In genomic region chr2:110269281-110269680, GRCm38 (mm10) we compare ENCODE assay signal across 13 mouse cellular contexts. TPM values are rescaled to one million over a fixed set of nuclear protein-coding genes. Genes with fewer than 3 reads are reported as not detected.
DNase-seq lines count a peak whose midpoint lies in the region; ATAC-seq and TF ChIP-seq lines count a peak whose summit lies in the region.
"Had no signal": no experiment of that assay in that cellular context is flagged by ENCODE, and none has a peak within 500 bp of the region (broad histone marks: within the 10 kb centered on the region; RNA-seq: fewer than 3 reads in every experiment).

No protein-coding gene starts in this region.

- DNase-seq in kidney, adult 18-20 months, result no peak
- DNase-seq in brain, embryonic 14.5 days (ENCODE audit: low read depth), result peak; percentile 3
- peak; percentile 51 for DNase-seq in gastrocnemius, postnatal 36 days
- peak; percentile 63 for DNase-seq in lung, postnatal 0 days (ENCODE audit: low spot score)
- no peak for DNase-seq in hindbrain, postnatal 0 days (ENCODE audit: low spot score)
- no peak for DNase-seq in spleen, postnatal 4 days (ENCODE audit: low spot score in 2 of 2)
- DNase-seq: adrenal gland, postnatal 36 days; cerebellum, adult 2 months had no signal

- no peak overlapping the region for H3K4me2 ChIP-seq in kidney, embryonic 16.5 days (replicated peaks; ENCODE audit: low read depth, low read length)
- no peak overlapping the region for H3K4me2 ChIP-seq in lung, postnatal 0 days (replicated peaks; ENCODE audit: low read depth, low read length)
- H3K4me2 ChIP-seq in hindbrain, postnatal 0 days (ENCODE audit: low read depth, low read length), result no peak overlapping the region
- H3K4me2 ChIP-seq: forebrain, embryonic 13.5 days; heart, embryonic 13.5 days had no signal

- no peak overlapping the region for H3K9ac ChIP-seq in kidney, embryonic 16.5 days (replicated peaks; ENCODE audit: low read length)
- H3K9ac ChIP-seq in lung, postnatal 0 days (replicated peaks; ENCODE audit: low read depth), result no peak overlapping the region
- no peak overlapping the region for H3K9ac ChIP-seq in hindbrain, postnatal 0 days (replicated peaks; ENCODE audit: low read length)
- H3K9ac ChIP-seq: forebrain, embryonic 13.5 days; heart, embryonic 13.5 days had no signal

- WGBS in kidney, embryonic 16.5 days, result 43% methylated on average over 3 of the region's 3 CpGs
- 39% methylated on average over 3 of the region's 3 CpGs for WGBS in lung, postnatal 0 days
- 70% methylated on average over 3 of the region's 3 CpGs for WGBS in hindbrain, postnatal 0 days

- H3K27ac ChIP-seq in kidney, embryonic 16.5 days (ENCODE audit: low read length), result no peak overlapping the region
- H3K27ac ChIP-seq in lung, postnatal 0 days (ENCODE audit: low read length), result no peak overlapping the region
- no peak overlapping the region for H3K27ac ChIP-seq in hindbrain, postnatal 0 days
- H3K27ac ChIP-seq: forebrain, embryonic 13.5 days; heart, embryonic 13.5 days had no signal

- peak; percentile 57; the same call in 1 of the 2 replicates for ATAC-seq in kidney, embryonic 16.5 days (ENCODE audit: low FRiP score, low TSS enrichment)
- peak; percentile 71; the same call in 1 of the 2 replicates for ATAC-seq in lung, postnatal 0 days
- no peak for ATAC-seq in hindbrain, postnatal 0 days
- ATAC-seq: forebrain, embryonic 13.5 days; Patski had no signal

- H3K9me3 ChIP-seq in kidney, embryonic 16.5 days (ENCODE audit: low read length), result no peaks in the 10 kb centered on the region
- H3K9me3 ChIP-seq in lung, postnatal 0 days (ENCODE audit: low read length), result no peaks in the 10 kb centered on the region
- H3K9me3 ChIP-seq in hindbrain, postnatal 0 days (ENCODE audit: low read length), result no peaks in the 10 kb centered on the region
- H3K9me3 ChIP-seq: forebrain, embryonic 13.5 days; heart, embryonic 13.5 days had no signal

- TF ChIP-seq POLR2A in brain, embryonic 14.5 days (IDR thresholded peaks at IDR 0.05; ENCODE audit: borderline replicate concordance, extremely low read depth, insufficient read depth, insufficient read length, poor library complexity, severe bottlenecking), result no peak

- no peak overlapping the region for H3K4me3 ChIP-seq in kidney, embryonic 16.5 days (ENCODE audit: low read length)
- no peak overlapping the region for H3K4me3 ChIP-seq in lung, postnatal 0 days (ENCODE audit: low read depth, low read length)
- no peak overlapping the region for H3K4me3 ChIP-seq in hindbrain, postnatal 0 days (ENCODE audit: low read length)
- H3K4me3 ChIP-seq: forebrain, embryonic 13.5 days; heart, embryonic 13.5 days had no signal

- H3K4me1 ChIP-seq in kidney, embryonic 16.5 days (ENCODE audit: insufficient read depth, low read length), result no peaks in the 10 kb centered on the region
- no peaks in the 10 kb centered on the region for H3K4me1 ChIP-seq in lung, postnatal 0 days (ENCODE audit: insufficient read depth, low read depth, low read length)
- H3K4me1 ChIP-seq in hindbrain, postnatal 0 days (ENCODE audit: insufficient read depth, low read length), result no peaks in the 10 kb centered on the region
- H3K4me1 ChIP-seq: forebrain, embryonic 13.5 days; heart, embryonic 13.5 days had no signal

- TF ChIP-seq EP300 in lung, postnatal 0 days (IDR thresholded peaks at IDR 0.05), result peak; percentile 16; the same call in 1 of the 2 replicates

- no peak for TF ChIP-seq CTCF in brain, embryonic 14.5 days (IDR thresholded peaks at IDR 0.05; ENCODE audit: borderline replicate concordance, extremely low read depth, insufficient read depth, insufficient read length)
- no peak for TF ChIP-seq CTCF in lung, postnatal 0 days (IDR thresholded peaks at IDR 0.05)
- TF ChIP-seq CTCF in hindbrain, postnatal 0 days (IDR thresholded peaks at IDR 0.05; ENCODE audit: low read depth), result no peak

- no peaks in the 10 kb centered on the region for H3K27me3 ChIP-seq in kidney, embryonic 16.5 days (ENCODE audit: insufficient read depth, low read length)
- no peaks in the 10 kb centered on the region for H3K27me3 ChIP-seq in lung, postnatal 0 days (replicated peaks; ENCODE audit: insufficient read depth, low read length)
- no peaks in the 10 kb centered on the region for H3K27me3 ChIP-seq in hindbrain, postnatal 0 days (ENCODE audit: insufficient read depth, low read length)
- H3K27me3 ChIP-seq: forebrain, embryonic 13.5 days; heart, embryonic 13.5 days; Patski had no signal

- intact Hi-C loops in gastrocnemius, postnatal 36 days (cut with DNase I), result no loop called here

- no peaks in the 10 kb centered on the region for H3K36me3 ChIP-seq in kidney, embryonic 16.5 days (ENCODE audit: insufficient read depth, low read length)
- no peaks in the 10 kb centered on the region for H3K36me3 ChIP-seq in lung, postnatal 0 days (ENCODE audit: insufficient read depth, low read length)
- H3K36me3 ChIP-seq in hindbrain, postnatal 0 days (ENCODE audit: insufficient read depth, low read length), result no peaks in the 10 kb centered on the region
- H3K36me3 ChIP-seq: heart, embryonic 13.5 days had no signal

RNA-seq across cellular contexts. Expression of gene Bbox1, which starts 45.1 kb away (rescaled TPM):
- 0.04 and 0.12 TPM in 2 replicates for polyA plus RNA-seq in kidney, embryonic 16.5 days (2015; fragmentation: Nextera tagmentation; extraction: Ambion mirVana)
- polyA plus RNA-seq in brain, embryonic 14.5 days (2012; rRNA removed), result 0.08 and 0.14 TPM in 2 replicates
- under 1 TPM in 1 of 2 experiments, not detected in 1; 0.23 TPM for total RNA-seq in gastrocnemius, postnatal 36 days (2021)
- 1.1 and 1.8 TPM in 2 replicates for polyA plus RNA-seq in lung, postnatal 0 days (2015; fragmentation: Nextera tagmentation; extraction: Ambion mirVana)
- 1.4 and 4.6 TPM in 2 replicates for total RNA-seq in hindbrain, postnatal 0 days (2014; rRNA removed)
- 3.9 and 5.4 TPM in 2 replicates for polyA plus RNA-seq in hindbrain, postnatal 0 days (2015; fragmentation: Nextera tagmentation; extraction: Ambion mirVana)
- total RNA-seq: adrenal gland, postnatal 36 days; megakaryocyte-erythroid progenitor cell, adult 5-6 weeks had no signal
- polyA plus RNA-seq: heart, embryonic 13.5 days; Patski had no signal

Comparison
In these comparisons a context has a peak if more than half of its experiments do, and no peak if none do; other contexts are left out.
1. DNase-seq: peak in brain, embryonic 14.5 days (single experiment), gastrocnemius, postnatal 36 days (2 of 2) and lung, postnatal 0 days (single experiment); none in kidney, adult 18-20 months (single experiment), hindbrain, postnatal 0 days (single experiment) and spleen, postnatal 4 days (0 of 2).